Mouse (Mus musculus): ENCODE results near the gene Rps27l.
A peak's percentile ranks its signal among the peaks of the same experiment; 100 is the strongest.

DNA sequence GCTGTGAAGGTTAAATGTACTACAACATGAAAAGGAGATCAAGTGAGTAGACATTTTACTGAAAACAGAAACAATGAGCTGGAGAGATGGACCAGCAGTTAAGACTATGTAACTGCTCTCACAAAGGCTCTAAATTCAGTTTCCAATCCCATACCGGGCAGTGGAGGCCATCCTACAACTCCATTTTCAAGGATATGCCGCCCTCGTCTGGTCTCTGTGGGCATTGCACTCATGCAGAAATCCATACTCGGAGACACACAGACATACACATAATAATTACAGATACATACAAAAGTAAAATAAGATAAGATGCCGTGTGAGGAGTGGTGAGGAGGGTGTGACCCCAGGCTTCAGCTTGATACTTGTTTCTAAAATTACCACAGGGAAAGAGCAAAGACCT lies 34.6 kb downstream of the Rps27l start:
- TF ChIP-seq NRF1 (IDR thresholded peaks at IDR 0.05; ENCODE audit: insufficient read depth, low read depth, low read length, poor library complexity, severe bottlenecking): no peak
- TF ChIP-seq POLR2A (IDR thresholded peaks at IDR 0.05; ENCODE audit: control insufficient read depth in 1 of 2, insufficient read depth in 1 of 2, low read depth in 1 of 2, low read length in 2 of 2, poor library complexity in 1 of 2): no peak
- TF ChIP-seq USF1 (IDR thresholded peaks at IDR 0.05; ENCODE audit: low read depth, low read length): no peak
- no peak for TF ChIP-seq USF2 (IDR thresholded peaks at IDR 0.05; ENCODE audit: borderline replicate concordance in 1 of 2, insufficient read depth in 1 of 2, low read depth in 1 of 2, low read length in 2 of 2)
- no peak for TF ChIP-seq MEF2A (IDR thresholded peaks at IDR 0.05; ENCODE audit: extremely low read depth, insufficient replicate concordance, low read depth, low read length, poor library complexity, severe bottlenecking)
- TF ChIP-seq CTCF (IDR thresholded peaks at IDR 0.05 in 2 of 3, conservative IDR thresholded peaks at IDR 0.05 in 1 of 3; ENCODE audit: control insufficient read depth in 1 of 3, insufficient read depth in 1 of 3, low read depth in 2 of 3, low read length in 3 of 3, poor library complexity in 1 of 3, severe bottlenecking in 1 of 3): peak; percentile 79 to 97 (median 91)
- TF ChIP-seq MAFK (IDR thresholded peaks at IDR 0.05; ENCODE audit: borderline replicate concordance, low read depth, low read length): no peak

Measured in MEL (cell line).